Mouse (Mus musculus) limb, embryonic 14.5 days (tissue): ENCODE data around the gene Thbs2. TPM values are rescaled to one million over a fixed set of nuclear protein-coding genes. Genes with fewer than 3 reads are reported as not detected.

Experiments
- ATAC-seq: fragments of 200-750 bp; cut with Nextera tagmentation; 2 replicates; pipeline ENCODE4 v1.8.0; 2017; ENCODE audit warnings: low read depth, moderate number of reproducible peaks, moderate TSS enrichment; ENCODE audit not compliant: low FRiP score
- DNase-seq: peaks from one replicate; pipeline ENCODE4 v3.0.0-alpha.2; 2015; ENCODE audit warnings: low spot score
- H3K27ac ChIP-seq: fragments of 300-500 bp; sonication (generic); replicated peaks from 2 replicates; pipeline ENCODE4 v1.5.1; 2014; ENCODE audit warnings: low read depth, mild to moderate bottlenecking, low read length, moderate library complexity, mixed read lengths
- H3K27me3 ChIP-seq: fragments of 300-500 bp; sonication (generic); 2 replicates; pipeline ENCODE4 v1.6.1; 2014; ENCODE audit warnings: low read length, mixed read lengths; ENCODE audit not compliant: control insufficient read depth, insufficient read depth
- H3K36me3 ChIP-seq: fragments of 300-500 bp; sonication (generic); 2 replicates; pipeline ENCODE4 v1.6.1; 2014; ENCODE audit warnings: mild to moderate bottlenecking, low read length, moderate library complexity, mixed read lengths; ENCODE audit not compliant: control insufficient read depth, insufficient read depth
- H3K4me1 ChIP-seq: fragments of 300-500 bp; sonication (generic); 2 replicates; pipeline ENCODE4 v1.6.1; 2014; ENCODE audit warnings: antibody characterized with exemption, low read length, mixed read lengths; ENCODE audit not compliant: control insufficient read depth, insufficient read depth
- H3K4me2 ChIP-seq: fragments of 300-500 bp; sonication (generic); replicated peaks from 2 replicates; pipeline ENCODE4 v1.6.1; 2014; ENCODE audit warnings: low read depth, mild to moderate bottlenecking, low read length, moderate library complexity; ENCODE audit not compliant: severe bottlenecking
- H3K4me3 ChIP-seq: fragments of 300-500 bp; sonication (generic); replicated peaks from 2 replicates; pipeline ENCODE4 v1.5.1; 2014; ENCODE audit warnings: low read length
- H3K9ac ChIP-seq: fragments of 300-500 bp; sonication (generic); 2 replicates; pipeline ENCODE4 v1.6.1; 2014; ENCODE audit warnings: mild to moderate bottlenecking, low read depth, low read length, moderate library complexity; ENCODE audit not compliant: severe bottlenecking
- H3K9me3 ChIP-seq: fragments of 300-500 bp; sonication (generic); 2 replicates; pipeline ENCODE4 v1.6.1; 2016; ENCODE audit warnings: low read length; ENCODE audit not compliant: control insufficient read depth
- POLR2A ChIP-seq: fragments of 200-500 bp; IDR thresholded peaks from 2 replicates; pipeline ENCODE4 v1.8.0; 2012; ENCODE audit warnings: inconsistent platforms, mild to moderate bottlenecking, moderate library complexity, borderline replicate concordance; ENCODE audit not compliant: insufficient read depth, insufficient read length; ENCODE audit errors: extremely low read depth
- WGBS: fragments of 180-500 bp; shearing (Covaris S2); extraction: QIAGEN DNeasy Blood & Tissue Kit; methylation state at CpG from one replicate; pipeline ENCODE4 v1.1.7; 2014; 5-methylcytosine and 5-hydroxymethylcytosine counted together
- polyA plus RNA-seq, 2 experiments: library from polyadenylated mRNA; depleted of rRNA in 1 of 2; stranded (reverse) in 1 of 2; unstranded in 1 of 2; fragments of >200 nt; fragmentation: Nextera tagmentation in 1 of 2; extraction: Ambion mirVana in 1 of 2; gene quantifications; 2 replicates each; pipeline versions ENCODE4 v1.2.1 to v1.2.3; 2012 to 2014

The Thbs2 gene
- polyA plus RNA-seq, 2 experiments, result 78.6 to 92.6 TPM

- no peaks in the 10 kb centered on the region for H3K36me3 ChIP-seq
- no peak overlapping the region for H3K4me2 ChIP-seq
- ATAC-seq (no peak), DNase-seq (no peak)
- H3K4me3 ChIP-seq, result no peak overlapping the region
- H3K9me3 ChIP-seq, result no peaks in the 10 kb centered on the region
- H3K27ac ChIP-seq, result no peak overlapping the region
- H3K27me3 ChIP-seq, result no peaks in the 10 kb centered on the region
- 61% methylated on average over 6 of the region's 6 CpGs for WGBS
- H3K9ac ChIP-seq, result no peak overlapping the region
- H3K4me1 ChIP-seq, result peaks cover 5% of the 10 kb centered on the region
- no peak for TF ChIP-seq POLR2A
These were observed 4.2 kb upstream of the Thbs2 start for GRCm38 (mm10) chr17:14698188-14698587.

- H3K4me3 ChIP-seq, result no peak overlapping the region
- H3K4me2 ChIP-seq, result no peak overlapping the region
- no peak overlapping the region for H3K9ac ChIP-seq
- no peak for ATAC-seq
- no peaks in the 10 kb centered on the region for H3K36me3 ChIP-seq
- no peak for TF ChIP-seq POLR2A
- 78% methylated on average over 6 of the region's 6 CpGs for WGBS
- peaks cover 8% of the 10 kb centered on the region for H3K4me1 ChIP-seq
- H3K27ac ChIP-seq, result no peak overlapping the region
- no peaks in the 10 kb centered on the region for H3K27me3 ChIP-seq
- H3K9me3 ChIP-seq, result no peaks in the 10 kb centered on the region
- no peak for DNase-seq
These were observed 3.1 kb upstream of the Thbs2 start for GRCm38 (mm10) chr17:14697096-14697495.

GRCm38 (mm10) chr17:14696281-14696795, 2.3 kb upstream of the Thbs2 start:
- WGBS, result 91% methylated on average over 6 of the region's 6 CpGs
- Histone ChIP-seq H3K27ac (no peak overlapping the region), H3K9me3 (no peaks in the 10 kb centered on the region), H3K4me2 (no peak overlapping the region), H3K9ac (no peak overlapping the region), H3K4me3 (no peak overlapping the region), H3K36me3 (no peaks in the 10 kb centered on the region), H3K27me3 (no peaks in the 10 kb centered on the region), H3K4me1 (peaks cover 8% of the 10 kb centered on the region)
- ATAC-seq (no peak), DNase-seq (no peak)
- no peak for TF ChIP-seq POLR2A

GRCm38 (mm10) chr17:14693048-14693993, 714 bp downstream of the Thbs2 start:
- H3K9me3 ChIP-seq, result no peaks in the 10 kb centered on the region
- peak overlapping the region; percentile 45 for H3K9ac ChIP-seq
- peak overlapping the region; percentile 47 for H3K4me2 ChIP-seq
- ATAC-seq, result no peak
- H3K27me3 ChIP-seq, result no peaks in the 10 kb centered on the region
- H3K27ac ChIP-seq, result peak overlapping the region; percentile 39; the same call in 1 of the 2 replicates
- peaks cover 3% of the 10 kb centered on the region; the same call in 1 of the 2 replicates for H3K4me1 ChIP-seq
- WGBS, result 7% methylated on average over 9 of the region's 9 CpGs
- peak overlapping the region; percentile 36 for H3K4me3 ChIP-seq
- no peak for TF ChIP-seq POLR2A
- H3K36me3 ChIP-seq, result peaks cover 5% of the 10 kb centered on the region; the same call in 1 of the 2 replicates
- DNase-seq, result peak; percentile 41

- H3K4me2 ChIP-seq, result peak overlapping the region; percentile 47
- peaks cover 3% of the 10 kb centered on the region; the same call in 1 of the 2 replicates for H3K4me1 ChIP-seq
- H3K4me3 ChIP-seq, result peak overlapping the region; percentile 36
- no peak for TF ChIP-seq POLR2A
- peak overlapping the region; percentile 21; the same call in 1 of the 2 replicates for H3K27ac ChIP-seq
- H3K27me3 ChIP-seq, result no peaks in the 10 kb centered on the region
- H3K9ac ChIP-seq, result peak overlapping the region; percentile 40; the same call in 1 of the 2 replicates
- H3K36me3 ChIP-seq, result peaks cover 5% of the 10 kb centered on the region; the same call in 1 of the 2 replicates
- DNase-seq (peak; percentile 54), ATAC-seq (no peak)
- no peaks in the 10 kb centered on the region for H3K9me3 ChIP-seq
- 53% methylated on average over 6 of the region's 6 CpGs for WGBS
These were observed 2.1 kb downstream of the Thbs2 start for GRCm38 (mm10) chr17:14691901-14692300.
